Comparison of ENCODE assay signal across 13 mouse cellular contexts in the genomic region with DNA sequence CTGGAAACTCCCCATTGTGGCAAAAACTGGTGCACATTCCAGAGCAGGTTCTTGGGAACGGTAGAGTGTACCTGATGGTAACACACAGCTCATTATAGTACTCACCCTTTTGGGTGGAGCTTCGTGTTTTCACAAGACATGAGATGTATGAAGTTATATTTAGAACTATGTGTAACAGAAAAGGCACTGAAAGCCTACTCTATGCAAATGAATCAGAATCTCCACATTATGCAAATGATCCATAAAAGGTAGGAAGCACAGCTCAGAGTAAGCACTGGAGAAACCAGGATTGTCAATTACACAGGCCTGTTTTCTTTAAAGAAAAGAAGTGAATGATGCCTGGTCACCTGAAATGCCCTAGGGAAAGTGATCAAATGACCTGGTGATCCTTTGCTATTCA. TPM values are rescaled to one million over a fixed set of nuclear protein-coding genes. Genes with fewer than 3 reads are reported as not detected.
"Had no signal": no experiment of that assay in that cellular context is flagged by ENCODE, and none has a peak within 500 bp of the region (broad histone marks: within the 10 kb centered on the region; RNA-seq: fewer than 3 reads in every experiment).

No protein-coding gene starts in this region.

RNA-seq across cellular contexts. Expression of a gene that starts 14.9 kb away (rescaled TPM):
- polyA plus RNA-seq: neural tube, embryonic 13.5 days; neural tube, embryonic 14.5 days; stomach, postnatal 0 days had no signal

RNA-seq across cellular contexts. Expression of a gene that starts 36.1 kb away (rescaled TPM):
- total RNA-seq: neutrophil, adult 5-6 weeks had no signal
- polyA plus RNA-seq: neural tube, embryonic 13.5 days; neural tube, embryonic 14.5 days; neural tube, embryonic 15.5 days; small intestine, adult 2 months; spleen, adult 2 months; stomach, embryonic 14.5 days; stomach, embryonic 15.5 days; stomach, embryonic 16.5 days; stomach, postnatal 0 days; thymus, adult 2 months; thymus, postnatal 0 days; urinary bladder, adult 2 months had no signal
